Mouse (Mus musculus): Measurements from ENCODE around the gene Smap2. TPM values are rescaled to one million over a fixed set of nuclear protein-coding genes. Genes with fewer than 3 reads are reported as not detected.

Gene Smap2
- polyA plus RNA-seq, 1 experiment from 2014 or later = 59.4 TPM

DNA sequence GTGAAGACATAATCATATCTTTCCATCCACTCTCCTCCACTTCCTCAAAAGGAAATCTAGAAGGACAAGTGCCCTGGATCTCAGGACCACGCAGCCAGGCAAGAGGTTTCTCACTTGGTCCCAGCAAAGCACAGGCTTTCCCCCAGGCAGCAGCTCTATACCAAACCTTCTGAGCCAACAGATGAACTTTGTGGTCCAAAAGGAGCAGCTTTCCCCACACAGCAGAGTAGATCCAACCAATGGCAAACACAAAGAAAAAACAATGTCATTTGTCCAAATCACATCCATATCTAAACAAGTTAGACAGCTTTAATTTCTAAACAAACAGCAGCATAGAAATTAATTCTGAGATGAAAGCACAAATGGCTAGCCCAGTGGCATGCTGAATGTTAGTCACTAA is 15.4 kb downstream of the Smap2 start:
- Histone ChIP-seq H3K4me1 (ENCODE audit: control insufficient read depth, insufficient read depth, low read length) (peaks cover 25% of the 10 kb centered on the region), H3K9ac (replicated peaks; ENCODE audit: low read depth, low read length) (no peak overlapping the region), H3K9me3 (ENCODE audit: control insufficient read depth, low read length) (no peaks in the 10 kb centered on the region), H3K36me3 (ENCODE audit: control insufficient read depth, insufficient read depth, low read length) (no peaks in the 10 kb centered on the region), H3K4me3 (ENCODE audit: low read depth, low read length) (no peak overlapping the region), H3K27me3 (ENCODE audit: control insufficient read depth, insufficient read depth, low read length) (no peaks in the 10 kb centered on the region), H3K27ac (ENCODE audit: low read depth, low read length) (peak overlapping the region; percentile 84; the same call in 1 of the 2 replicates), H3K4me2 (ENCODE audit: low read depth, low read length) (no peak overlapping the region)
- ATAC-seq (ENCODE audit: low read depth) = no peak
- 76% methylated on average over 1 of the region's 1 CpGs for WGBS

DNA sequence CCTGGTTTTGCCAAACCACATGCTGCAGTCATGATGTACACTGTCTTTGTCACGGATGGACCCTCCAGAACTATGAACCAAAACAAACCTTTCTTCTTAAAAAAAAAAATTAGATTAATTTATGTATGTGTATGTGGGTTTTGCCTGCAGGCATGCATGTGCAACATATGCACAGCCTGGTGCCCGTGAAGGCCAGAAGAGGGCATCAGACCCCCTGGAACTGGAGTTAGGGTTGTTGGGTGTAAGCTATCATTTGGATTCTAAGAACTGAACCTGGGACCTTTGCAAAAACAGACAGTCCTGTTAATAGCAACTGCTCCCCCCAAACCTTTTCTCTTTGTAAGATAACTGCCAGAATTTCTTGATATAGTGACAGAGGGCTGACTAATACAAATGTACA is 16.0 kb downstream of the Smap2 start:
- no peak for ATAC-seq (ENCODE audit: low read depth)
- Histone ChIP-seq H3K9me3 (ENCODE audit: control insufficient read depth, low read length) (no peaks in the 10 kb centered on the region), H3K4me2 (ENCODE audit: low read depth, low read length) (no peak overlapping the region), H3K9ac (replicated peaks; ENCODE audit: low read depth, low read length) (no peak overlapping the region), H3K4me3 (ENCODE audit: low read depth, low read length) (no peak overlapping the region), H3K27me3 (ENCODE audit: control insufficient read depth, insufficient read depth, low read length) (no peaks in the 10 kb centered on the region), H3K36me3 (ENCODE audit: control insufficient read depth, insufficient read depth, low read length) (no peaks in the 10 kb centered on the region), H3K27ac (ENCODE audit: low read depth, low read length) (no peak overlapping the region), H3K4me1 (ENCODE audit: control insufficient read depth, insufficient read depth, low read length) (peaks cover 25% of the 10 kb centered on the region)
- WGBS = 87% methylated on average over 2 of the region's 2 CpGs

DNA sequence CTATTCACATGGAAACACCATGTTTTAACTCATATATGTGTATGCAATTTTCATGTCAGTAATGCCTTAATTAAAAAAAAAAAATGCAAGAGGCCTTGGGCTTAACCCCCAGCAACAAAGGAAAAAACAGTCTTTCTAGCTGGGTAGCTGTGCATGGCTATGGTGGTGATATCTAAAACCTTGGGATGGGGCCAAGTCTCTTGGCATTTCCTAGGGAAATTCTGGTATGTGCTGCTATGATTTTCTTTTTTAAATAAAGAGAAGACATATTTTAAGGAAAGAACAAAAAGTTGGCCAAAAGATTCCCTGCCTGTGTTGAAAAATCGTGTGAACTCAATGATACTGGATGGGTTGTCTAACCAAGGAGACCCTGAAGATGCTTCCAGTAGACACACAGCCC is 21.1 kb downstream of the Smap2 start:
- Histone ChIP-seq H3K4me1 (ENCODE audit: control insufficient read depth, insufficient read depth, low read length) (no peaks in the 10 kb centered on the region), H3K9me3 (ENCODE audit: control insufficient read depth, low read length) (no peaks in the 10 kb centered on the region), H3K27me3 (ENCODE audit: control insufficient read depth, insufficient read depth, low read length) (no peaks in the 10 kb centered on the region), H3K4me3 (ENCODE audit: low read depth, low read length) (no peak overlapping the region), H3K36me3 (ENCODE audit: control insufficient read depth, insufficient read depth, low read length) (no peaks in the 10 kb centered on the region), H3K9ac (replicated peaks; ENCODE audit: low read depth, low read length) (no peak overlapping the region), H3K27ac (ENCODE audit: low read depth, low read length) (no peak overlapping the region), H3K4me2 (ENCODE audit: low read depth, low read length) (no peak overlapping the region)
- 87% methylated on average over 1 of the region's 1 CpGs for WGBS
- ATAC-seq (ENCODE audit: low read depth) = no peak

DNA sequence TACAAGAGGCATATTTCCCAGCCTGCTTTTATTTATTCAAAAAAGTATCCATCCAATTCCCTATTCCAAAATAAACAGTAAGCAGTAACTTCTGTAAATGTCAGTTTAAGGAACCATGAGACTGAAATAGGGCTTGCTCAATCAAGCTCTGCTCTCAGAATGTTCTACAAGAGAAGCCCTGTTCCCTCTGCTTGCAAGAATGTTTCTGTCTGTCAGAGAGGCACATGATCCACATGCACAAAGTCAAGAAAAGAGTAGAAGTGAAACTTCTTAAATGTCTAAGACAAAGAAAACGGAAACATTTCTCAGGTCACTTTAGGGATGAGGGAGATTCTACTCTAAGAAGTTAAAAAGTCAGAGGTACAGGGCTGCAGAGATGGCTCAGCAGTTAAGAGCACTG is 24.0 kb downstream of the Smap2 start:
- Histone ChIP-seq H3K9ac (replicated peaks; ENCODE audit: low read depth, low read length) (no peak overlapping the region), H3K36me3 (ENCODE audit: control insufficient read depth, insufficient read depth, low read length) (no peaks in the 10 kb centered on the region), H3K27ac (ENCODE audit: low read depth, low read length) (no peak overlapping the region), H3K4me3 (ENCODE audit: low read depth, low read length) (no peak overlapping the region), H3K9me3 (ENCODE audit: control insufficient read depth, low read length) (no peaks in the 10 kb centered on the region), H3K4me2 (ENCODE audit: low read depth, low read length) (no peak overlapping the region), H3K4me1 (ENCODE audit: control insufficient read depth, insufficient read depth, low read length) (no peaks in the 10 kb centered on the region), H3K27me3 (ENCODE audit: control insufficient read depth, insufficient read depth, low read length) (no peaks in the 10 kb centered on the region)
- no peak for ATAC-seq (ENCODE audit: low read depth)
- 98% methylated on average over 1 of the region's 1 CpGs for WGBS

DNA sequence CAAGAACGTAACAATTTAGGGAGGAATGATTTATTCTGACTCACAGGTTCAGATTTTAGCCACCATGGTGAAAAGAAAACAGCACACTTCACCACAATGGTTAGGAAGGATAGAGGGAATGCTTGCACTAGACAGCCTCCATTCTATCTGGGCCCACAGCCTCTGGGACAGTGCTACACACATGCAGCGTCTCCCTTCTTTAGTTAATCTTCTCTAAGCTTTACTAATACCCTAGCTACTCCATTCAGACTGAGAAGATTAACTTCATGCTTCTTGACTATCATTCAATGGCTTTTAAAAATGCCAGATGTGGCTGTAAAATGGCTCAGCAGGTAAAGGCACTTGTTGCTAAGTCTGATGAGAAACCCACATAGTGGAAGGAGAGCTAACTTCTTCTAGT is 24.8 kb downstream of the Smap2 start:
- Histone ChIP-seq H3K27me3 (ENCODE audit: control insufficient read depth, insufficient read depth, low read length) (no peaks in the 10 kb centered on the region), H3K4me1 (ENCODE audit: control insufficient read depth, insufficient read depth, low read length) (no peaks in the 10 kb centered on the region), H3K4me2 (ENCODE audit: low read depth, low read length) (no peak overlapping the region), H3K9me3 (ENCODE audit: control insufficient read depth, low read length) (no peaks in the 10 kb centered on the region), H3K36me3 (ENCODE audit: control insufficient read depth, insufficient read depth, low read length) (no peaks in the 10 kb centered on the region), H3K27ac (ENCODE audit: low read depth, low read length) (no peak overlapping the region), H3K4me3 (ENCODE audit: low read depth, low read length) (no peak overlapping the region), H3K9ac (replicated peaks; ENCODE audit: low read depth, low read length) (no peak overlapping the region)
- no peak for ATAC-seq (ENCODE audit: low read depth)
- WGBS = 78% methylated on average over 2 of the region's 2 CpGs

DNA sequence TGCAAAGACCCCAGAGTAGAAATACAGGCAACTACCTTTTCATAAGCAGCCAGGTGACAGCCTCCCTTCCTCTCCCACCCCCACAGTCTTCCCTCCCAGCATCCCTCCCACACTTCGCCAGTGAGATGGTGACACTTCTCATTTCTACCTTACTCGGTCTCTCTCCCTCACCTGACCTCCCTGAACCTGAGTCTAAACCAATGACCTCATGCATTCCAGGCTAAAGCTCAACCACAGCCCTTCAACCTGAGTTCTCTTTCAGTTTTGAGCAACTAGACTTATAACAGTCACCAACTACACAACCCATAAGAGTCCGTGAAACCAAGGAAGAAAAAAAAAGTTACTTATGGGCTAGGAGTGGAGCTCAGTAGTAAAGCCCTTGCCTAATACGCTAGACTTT is 29.7 kb downstream of the Smap2 start:
- Histone ChIP-seq H3K4me3 (ENCODE audit: low read depth, low read length) (no peak overlapping the region), H3K4me2 (ENCODE audit: low read depth, low read length) (no peak overlapping the region), H3K9ac (replicated peaks; ENCODE audit: low read depth, low read length) (no peak overlapping the region), H3K27ac (ENCODE audit: low read depth, low read length) (no peak overlapping the region), H3K9me3 (ENCODE audit: control insufficient read depth, low read length) (no peaks in the 10 kb centered on the region), H3K27me3 (ENCODE audit: control insufficient read depth, insufficient read depth, low read length) (no peaks in the 10 kb centered on the region), H3K4me1 (ENCODE audit: control insufficient read depth, insufficient read depth, low read length) (no peaks in the 10 kb centered on the region), H3K36me3 (ENCODE audit: control insufficient read depth, insufficient read depth, low read length) (no peaks in the 10 kb centered on the region)
- ATAC-seq (ENCODE audit: low read depth) = no peak
- WGBS = 89% methylated on average over 4 of the region's 4 CpGs

DNA sequence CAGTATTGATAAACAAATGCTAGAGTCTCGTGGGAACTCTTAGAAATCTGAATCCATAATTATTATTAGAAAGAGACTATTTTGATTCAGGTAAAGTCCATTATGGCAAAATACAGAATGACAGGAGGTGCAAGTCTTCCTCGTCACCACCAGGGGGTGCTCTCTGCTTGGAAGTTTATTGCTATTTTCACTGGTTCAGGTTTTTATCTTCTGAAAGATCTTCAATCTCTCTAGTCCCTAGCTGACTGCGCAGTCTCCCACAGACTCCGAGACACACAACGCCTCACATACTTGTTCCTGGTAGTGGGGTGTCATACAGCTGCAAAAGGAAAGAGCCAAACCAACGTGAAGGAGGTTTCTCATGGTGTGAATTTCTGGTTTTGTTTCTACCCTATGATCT is 30.6 kb downstream of the Smap2 start:
- no peak overlapping the region for H3K4me3 ChIP-seq (ENCODE audit: low read depth, low read length)
- H3K36me3 ChIP-seq (ENCODE audit: control insufficient read depth, insufficient read depth, low read length) = no peaks in the 10 kb centered on the region
- H3K9me3 ChIP-seq (ENCODE audit: control insufficient read depth, low read length) = no peaks in the 10 kb centered on the region
- no peak overlapping the region for H3K4me2 ChIP-seq (ENCODE audit: low read depth, low read length)
- no peak overlapping the region for H3K9ac ChIP-seq (replicated peaks; ENCODE audit: low read depth, low read length)
- WGBS = 23% methylated on average over 6 of the region's 6 CpGs
- no peaks in the 10 kb centered on the region for H3K27me3 ChIP-seq (ENCODE audit: control insufficient read depth, insufficient read depth, low read length)
- no peak overlapping the region for H3K27ac ChIP-seq (ENCODE audit: low read depth, low read length)
- H3K4me1 ChIP-seq (ENCODE audit: control insufficient read depth, insufficient read depth, low read length) = no peaks in the 10 kb centered on the region
- ATAC-seq (ENCODE audit: low read depth) = peak; percentile 79; the same call in 1 of the 2 replicates

DNA sequence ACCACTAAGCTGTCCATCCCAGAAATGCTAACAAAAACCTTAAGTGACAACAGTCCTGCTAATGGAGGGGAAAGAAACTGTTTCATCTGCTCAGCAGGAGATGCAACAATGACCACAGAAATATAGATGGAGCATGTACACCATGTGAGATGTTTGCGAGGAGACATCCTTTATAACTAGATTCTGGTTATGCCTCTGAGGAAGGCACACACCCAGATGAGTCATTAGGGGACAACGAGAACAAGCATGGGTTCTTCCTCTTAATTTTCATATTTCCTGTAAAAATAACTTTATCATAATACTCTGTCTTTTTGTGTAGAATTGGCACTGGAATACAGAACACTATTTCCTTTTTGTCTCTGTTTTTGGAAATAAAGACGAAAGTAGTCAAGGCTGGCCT is 38.8 kb downstream of the Smap2 start:
- no peak for ATAC-seq (ENCODE audit: low read depth)
- Histone ChIP-seq H3K4me1 (ENCODE audit: control insufficient read depth, insufficient read depth, low read length) (no peaks in the 10 kb centered on the region), H3K4me2 (ENCODE audit: low read depth, low read length) (no peak overlapping the region), H3K9ac (replicated peaks; ENCODE audit: low read depth, low read length) (no peak overlapping the region), H3K4me3 (ENCODE audit: low read depth, low read length) (no peak overlapping the region), H3K9me3 (ENCODE audit: control insufficient read depth, low read length) (no peaks in the 10 kb centered on the region), H3K27ac (ENCODE audit: low read depth, low read length) (no peak overlapping the region), H3K27me3 (ENCODE audit: control insufficient read depth, insufficient read depth, low read length) (no peaks in the 10 kb centered on the region), H3K36me3 (ENCODE audit: control insufficient read depth, insufficient read depth, low read length) (peaks cover 20% of the 10 kb centered on the region; the same call in 1 of the 2 replicates)
- 92% methylated on average over 3 of the region's 3 CpGs for WGBS

DNA sequence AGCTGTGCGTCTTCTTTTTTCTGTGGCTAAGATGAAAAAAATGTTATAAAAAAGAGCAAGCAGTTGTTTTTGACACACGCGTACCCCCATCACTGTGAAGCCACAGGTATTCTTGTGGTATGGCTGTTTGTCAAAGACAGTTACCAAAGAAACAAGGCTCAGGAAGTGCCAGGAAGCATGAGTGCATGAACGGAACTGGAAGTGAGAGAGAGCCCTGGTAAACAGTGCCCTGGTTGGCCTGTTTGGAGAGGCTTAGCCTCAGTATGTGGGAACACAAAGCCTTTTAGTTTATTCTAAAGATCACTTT is 41.7 kb downstream of the Smap2 start:
- Histone ChIP-seq H3K27me3 (ENCODE audit: control insufficient read depth, insufficient read depth, low read length) (no peaks in the 10 kb centered on the region), H3K4me1 (ENCODE audit: control insufficient read depth, insufficient read depth, low read length) (no peaks in the 10 kb centered on the region), H3K4me3 (ENCODE audit: low read depth, low read length) (no peak overlapping the region), H3K36me3 (ENCODE audit: control insufficient read depth, insufficient read depth, low read length) (peaks cover 29% of the 10 kb centered on the region), H3K4me2 (ENCODE audit: low read depth, low read length) (no peak overlapping the region), H3K9ac (replicated peaks; ENCODE audit: low read depth, low read length) (no peak overlapping the region), H3K27ac (ENCODE audit: low read depth, low read length) (no peak overlapping the region), H3K9me3 (ENCODE audit: control insufficient read depth, low read length) (no peaks in the 10 kb centered on the region)
- WGBS = 94% methylated on average over 4 of the region's 4 CpGs
- no peak for ATAC-seq (ENCODE audit: low read depth)
